In genomic region chr9:20534326-20534926, GRCm38 (mm10) we compare ENCODE assay signal across 14 mouse cellular contexts. TPM values are rescaled to one million over a fixed set of nuclear protein-coding genes. Genes with fewer than 3 reads are reported as not detected.
DNase-seq lines count a peak whose midpoint lies in the region; ATAC-seq lines count a peak whose summit lies in the region.
"Had no signal": no experiment of that assay in that cellular context is flagged by ENCODE, and none has a peak within 500 bp of the region (broad histone marks: within the 10 kb centered on the region; RNA-seq: fewer than 3 reads in every experiment).

No protein-coding gene starts in this region.

- DNase-seq in cerebellum, adult 9-11 months, result peak; percentile 35
- DNase-seq in cerebellum, adult 11 months, result no peak
- peak; percentile 29 to 76 for DNase-seq in left cerebral cortex, postnatal 14 days (ENCODE audit: low spot score in 2 of 2)
- no peak for DNase-seq in left cerebral cortex, adult 11 months (ENCODE audit: low spot score)
- DNase-seq in NIH3T3 (ENCODE audit: low read depth), result peak; percentile 17
- peak; percentile 62 to 69 for DNase-seq in cerebellum, postnatal 14 days
- DNase-seq in heart, postnatal 14 days, result no peak
- DNase-seq: B cell, adult 2 months; gastrocnemius, postnatal 36 days; heart, postnatal 36 days; kidney, adult 2 months; thymus, adult 2 months had no signal

- intact Hi-C loops in left cerebral cortex, postnatal 14 days (cut with DNase I), result no loop called here
- intact Hi-C loops in heart, postnatal 14 days (cut with DNase I), result no loop called here

- ATAC-seq in CD4-positive, CD25-positive, alpha-beta regulatory T cell, adult 4 months, result no peak
- ATAC-seq: lung, postnatal 0 days had no signal

RNA-seq across cellular contexts. Expression of gene Zfp266, which starts 13.2 kb away (rescaled TPM):
- 10 to 100 TPM; 46.3 to 46.6 TPM for total RNA-seq in left cerebral cortex, postnatal 14 days (2021)
- 10 to 100 TPM; 32.2 to 36.1 TPM for total RNA-seq in heart, postnatal 14 days (2021)
- polyA plus RNA-seq in CD4-positive, CD25-positive, alpha-beta regulatory T cell, adult 4 months (2017; shearing (Covaris generic)), result 10 to 100 TPM; 44.4 to 58.5 TPM

RNA-seq across cellular contexts. Expression of gene Zfp426, which starts 41.9 kb away (rescaled TPM):
- 10 to 100 TPM; 29.2 to 29.5 TPM for total RNA-seq in left cerebral cortex, postnatal 14 days (2021)
- 10 to 100 TPM; 12.4 to 13.1 TPM for total RNA-seq in heart, postnatal 14 days (2021)
- polyA plus RNA-seq in CD4-positive, CD25-positive, alpha-beta regulatory T cell, adult 4 months (2017; shearing (Covaris generic)), result 10 to 100 TPM; 28.2 to 29.8 TPM

RNA-seq across cellular contexts. Expression of gene Zfp846, which starts 46.7 kb away (rescaled TPM):
- total RNA-seq in left cerebral cortex, postnatal 14 days (2021), result 10 to 100 TPM; 18.3 to 24.4 TPM
- total RNA-seq in heart, postnatal 14 days (2021), result 1 to 10 TPM; 6.8 to 8.2 TPM
- 10 to 100 TPM; 12.3 to 18.8 TPM for polyA plus RNA-seq in CD4-positive, CD25-positive, alpha-beta regulatory T cell, adult 4 months (2017; shearing (Covaris generic))

Comparison
In these comparisons a context has a peak if more than half of its experiments do, and no peak if none do; other contexts are left out.
1. DNase-seq: peak in cerebellum, adult 9-11 months (single experiment), left cerebral cortex, postnatal 14 days (2 of 2), NIH3T3 (single experiment) and cerebellum, postnatal 14 days (2 of 2); none in cerebellum, adult 11 months (single experiment), left cerebral cortex, adult 11 months (single experiment) and heart, postnatal 14 days (0 of 2).